Comparison of ENCODE assay signal across 7 mouse cellular contexts in the genomic region with DNA sequence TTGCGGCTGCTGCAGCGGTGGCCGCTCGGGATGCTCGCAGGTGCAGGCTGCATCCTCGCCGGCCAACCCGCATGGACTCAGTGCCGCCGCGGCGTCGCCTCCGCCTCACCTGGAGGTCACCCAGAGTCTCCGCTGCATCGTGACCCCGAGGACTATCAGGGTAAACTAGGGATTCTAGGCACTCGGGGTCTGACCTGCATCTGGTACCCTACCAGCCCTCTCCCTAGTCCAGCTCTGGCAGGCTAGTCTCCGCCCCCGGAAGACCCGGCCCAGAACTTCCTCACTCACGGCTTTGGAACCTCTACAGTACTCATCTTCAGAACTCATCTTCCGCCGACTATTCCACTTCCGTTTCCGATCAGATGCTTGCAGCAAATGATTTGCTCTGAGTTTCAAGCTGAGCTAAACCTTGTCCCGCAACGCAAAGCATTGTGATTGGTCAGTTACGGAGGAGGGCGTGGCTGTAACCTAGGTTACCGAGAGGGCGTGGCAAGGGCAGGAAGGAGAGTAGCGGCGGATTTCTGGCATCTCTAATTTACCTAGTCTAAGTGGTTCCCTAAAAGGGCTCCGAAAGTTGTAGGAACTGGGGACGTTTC. TPM values are rescaled to one million over a fixed set of nuclear protein-coding genes. Genes with fewer than 3 reads are reported as not detected.
DNase-seq lines count a peak whose midpoint lies in the region; ATAC-seq and TF ChIP-seq lines count a peak whose summit lies in the region.

A gene (minus strand): TSS at position 325 of the 596 bp plus-strand sequence.

- peaks cover 15% of the 10 kb centered on the region for H3K4me1 ChIP-seq in embryonic facial prominence, embryonic 13.5 days
- H3K4me1 ChIP-seq in kidney, adult 2 months (ENCODE audit: control insufficient read depth, insufficient read depth, low read length) = no peaks in the 10 kb centered on the region
- H3K4me1 ChIP-seq in limb, embryonic 12.5 days (replicated peaks) = peaks cover 8% of the 10 kb centered on the region
- H3K4me1 ChIP-seq in midbrain, embryonic 15.5 days = peaks cover 22% of the 10 kb centered on the region
- H3K4me1 ChIP-seq in spleen, adult 2 months (ENCODE audit: control insufficient read depth, insufficient read depth, insufficient read length) = peaks cover 4% of the 10 kb centered on the region; the same call in 1 of the 2 replicates

- peak within 1 kb of the TSS; percentile 70 for H3K4me2 ChIP-seq in embryonic facial prominence, embryonic 13.5 days
- peak within 1 kb of the TSS; percentile 69 for H3K4me2 ChIP-seq in limb, embryonic 12.5 days
- peak within 1 kb of the TSS; percentile 54 for H3K4me2 ChIP-seq in midbrain, embryonic 15.5 days

- no peak for TF ChIP-seq CTCF in kidney, adult 2 months (conservative IDR thresholded peaks at IDR 0.05; ENCODE audit: insufficient read depth, insufficient read length, low read depth, low read length)
- no peak for TF ChIP-seq CTCF in spleen, adult 2 months (IDR thresholded peaks at IDR 0.05; ENCODE audit: extremely low read depth, insufficient read depth, insufficient read length, insufficient replicate concordance)

- under 1% methylated on average over 36 of the region's 36 CpGs for WGBS in embryonic facial prominence, embryonic 13.5 days
- WGBS in kidney, adult 2 months = under 1% methylated on average over 36 of the region's 36 CpGs
- WGBS in limb, embryonic 12.5 days = under 1% methylated on average over 36 of the region's 36 CpGs
- WGBS in midbrain, embryonic 15.5 days = under 1% methylated on average over 36 of the region's 36 CpGs
- under 1% methylated on average over 36 of the region's 36 CpGs for WGBS in spleen, adult 2 months

- TF ChIP-seq POLR2A in kidney, adult 2 months (IDR thresholded peaks at IDR 0.05; ENCODE audit: low read depth, low read length) = peak; percentile 4
- peak; percentile 47; the same call in 1 of the 2 replicates for TF ChIP-seq POLR2A in spleen, adult 2 months (IDR thresholded peaks at IDR 0.05; ENCODE audit: low read depth, low read length)

- H3K27me3 ChIP-seq in embryonic facial prominence, embryonic 13.5 days = no peaks in the 10 kb centered on the region
- H3K27me3 ChIP-seq in kidney, adult 2 months (replicated peaks; ENCODE audit: control insufficient read depth, insufficient read depth, low read length) = no peaks in the 10 kb centered on the region
- H3K27me3 ChIP-seq in limb, embryonic 12.5 days = no peaks in the 10 kb centered on the region
- no peaks in the 10 kb centered on the region for H3K27me3 ChIP-seq in midbrain, embryonic 15.5 days (replicated peaks)
- no peaks in the 10 kb centered on the region for H3K27me3 ChIP-seq in spleen, adult 2 months (ENCODE audit: control insufficient read depth, insufficient read depth, low read length)

- H3K9ac ChIP-seq in embryonic facial prominence, embryonic 13.5 days = peak within 1 kb of the TSS; percentile 77
- H3K9ac ChIP-seq in limb, embryonic 12.5 days (replicated peaks) = peak within 1 kb of the TSS; percentile 63
- H3K9ac ChIP-seq in midbrain, embryonic 15.5 days = peak within 1 kb of the TSS; percentile 79

- H3K36me3 ChIP-seq in embryonic facial prominence, embryonic 13.5 days = peaks cover 4% of the 10 kb centered on the region
- no peaks in the 10 kb centered on the region for H3K36me3 ChIP-seq in kidney, adult 2 months (ENCODE audit: control insufficient read depth, insufficient read depth, low read length)
- peaks cover 4% of the 10 kb centered on the region; the same call in 1 of the 2 replicates for H3K36me3 ChIP-seq in limb, embryonic 12.5 days
- H3K36me3 ChIP-seq in midbrain, embryonic 15.5 days (replicated peaks) = 0 out of 2 replicates have a peak, but pooled peaks cover under 1% of the 10 kb centered on the region
- peaks cover 2% of the 10 kb centered on the region; the same call in 1 of the 2 replicates for H3K36me3 ChIP-seq in spleen, adult 2 months (ENCODE audit: control insufficient read depth, insufficient read depth, low read length)

- no peak within 1 kb of the TSS; the same call in 1 of the 2 replicates for H3K27ac ChIP-seq in embryonic facial prominence, embryonic 13.5 days
- no peak within 1 kb of the TSS for H3K27ac ChIP-seq in kidney, adult 2 months (ENCODE audit: insufficient read depth, low read depth, low read length)
- H3K27ac ChIP-seq in limb, embryonic 12.5 days = 0 out of 2 replicates have a peak within 1 kb of the TSS, but pooled peaks have one; percentile 50
- H3K27ac ChIP-seq in midbrain, embryonic 15.5 days = peak within 1 kb of the TSS; percentile 86
- H3K27ac ChIP-seq in spleen, adult 2 months (ENCODE audit: insufficient read depth, low read length) = peak within 1 kb of the TSS; percentile 48

- peak within 1 kb of the TSS; percentile 75 for H3K4me3 ChIP-seq in embryonic facial prominence, embryonic 13.5 days
- peak within 1 kb of the TSS; percentile 92 for H3K4me3 ChIP-seq in kidney, adult 2 months (ENCODE audit: insufficient read depth, low read depth, low read length)
- H3K4me3 ChIP-seq in limb, embryonic 12.5 days (replicated peaks) = peak within 1 kb of the TSS; percentile 58
- peak within 1 kb of the TSS; percentile 93 for H3K4me3 ChIP-seq in midbrain, embryonic 15.5 days
- peak within 1 kb of the TSS; percentile 89 for H3K4me3 ChIP-seq in spleen, adult 2 months (ENCODE audit: extremely low read depth, insufficient read depth, insufficient read length)

- peak; percentile 95 for ATAC-seq in embryonic facial prominence, embryonic 13.5 days (ENCODE audit: insufficient number of reproducible peaks, insufficient read depth, low FRiP score, low TSS enrichment, low read depth)
- peak; percentile 92 for ATAC-seq in limb, embryonic 12.5 days (ENCODE audit: insufficient number of reproducible peaks, insufficient read depth, low FRiP score, low TSS enrichment, low read depth)
- peak; percentile 99 for ATAC-seq in midbrain, embryonic 15.5 days (replicated peaks)

- no peaks in the 10 kb centered on the region for H3K9me3 ChIP-seq in embryonic facial prominence, embryonic 13.5 days
- H3K9me3 ChIP-seq in limb, embryonic 12.5 days = no peaks in the 10 kb centered on the region
- no peaks in the 10 kb centered on the region for H3K9me3 ChIP-seq in midbrain, embryonic 15.5 days

- peak; percentile 95 to 96 for DNase-seq in adrenal gland, postnatal 36 days
- peak; percentile 98 to 100 for DNase-seq in heart, adult 18-20 months
- DNase-seq in kidney, adult 2 months = peak; percentile 99
- DNase-seq in spleen, adult 2 months (ENCODE audit: low read depth in 1 of 2, low spot score in 2 of 2) = peak; percentile 99

RNA-seq across cellular contexts. Expression of the gene that starts here (rescaled TPM):
- total RNA-seq in adrenal gland, postnatal 36 days (2021) = 10 to 100 TPM; 27.3 to 38.8 TPM
- polyA plus RNA-seq in embryonic facial prominence, embryonic 13.5 days (2015; fragmentation: Nextera tagmentation; extraction: Ambion mirVana) = 45.1 and 47.0 TPM in 2 replicates
- total RNA-seq in heart, adult 18-20 months (2021) = 10 to 100 TPM; 10.9 to 13.2 TPM
- 10.0 and 13.2 TPM in 2 replicates for polyA plus RNA-seq in kidney, adult 2 months (2012; rRNA removed)
- polyA plus RNA-seq in limb, embryonic 12.5 days (2016; fragmentation: Nextera tagmentation; extraction: Ambion mirVana) = 39.0 and 39.3 TPM in 2 replicates
- polyA plus RNA-seq in midbrain, embryonic 15.5 days (2015; fragmentation: Nextera tagmentation; extraction: Ambion mirVana) = 61.5 and 65.6 TPM in 2 replicates
- polyA plus RNA-seq in spleen, adult 2 months (2012; rRNA removed) = 3.8 and 4.9 TPM in 2 replicates

Comparison
In these comparisons a context has a peak if more than half of its experiments do, and no peak if none do; other contexts are left out.
1. H3K27ac ChIP-seq: peak in limb, embryonic 12.5 days (single experiment), midbrain, embryonic 15.5 days (single experiment) and spleen, adult 2 months (single experiment); none in embryonic facial prominence, embryonic 13.5 days (single experiment) and kidney, adult 2 months (single experiment).
2. Peak in every context shown above with its lines, with median percentiles within 50 percentile points of each other: DNase-seq, ATAC-seq, H3K4me2 ChIP-seq, H3K4me3 ChIP-seq and H3K9ac ChIP-seq.